Mouse (Mus musculus): Measurements from ENCODE around the gene Ablim1. TPM values are rescaled to one million over a fixed set of nuclear protein-coding genes. Genes with fewer than 3 reads are reported as not detected.

Ablim1 gene
- total RNA-seq, 2 experiments from 2014 or later = 10.0 to 12.6 TPM

DNA sequence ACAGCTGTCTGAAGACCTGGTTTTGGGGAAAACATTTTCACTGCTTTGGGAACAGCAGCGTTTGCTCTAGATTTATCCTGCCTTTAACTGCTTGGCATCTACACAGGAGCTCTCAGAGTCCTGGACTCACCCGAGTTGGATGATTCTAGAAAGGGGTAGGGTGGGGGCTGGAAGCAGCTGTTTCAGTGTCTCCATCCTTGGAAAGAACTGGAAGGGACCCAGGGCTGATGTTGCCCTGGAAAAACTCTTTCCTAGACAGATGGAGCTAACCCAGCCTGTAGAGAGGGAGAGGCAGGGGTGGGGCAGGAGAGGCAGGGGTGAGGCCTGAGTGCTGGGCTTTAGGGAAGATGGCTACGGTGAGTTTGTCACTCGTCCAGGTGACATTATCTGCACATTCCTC, 330.5 kb downstream of the Ablim1 start:
- ATAC-seq (replicated peaks; ENCODE audit: low FRiP score, poor library complexity, severe bottlenecking) = no peak

- ATAC-seq (replicated peaks; ENCODE audit: low FRiP score, poor library complexity, severe bottlenecking) = no peak
These were observed 331.0 kb downstream of the Ablim1 start for GRCm38 (mm10) chr19:56983757-56984156.

Other genes starting within 250 kb of the Ablim1 start
- gene Fam160b1, start 45.8 kb upstream of the Ablim1 start, total RNA-seq (2015; ENCODE audit: low replicate concordance) = 19.5 and 20.1 TPM in 2 replicates
- 8.5 and 15.5 TPM in 2 replicates for gene Fam160b1, start 45.8 kb upstream of the Ablim1 start, total RNA-seq (2017; ENCODE audit: low replicate concordance)
- gene Trub1, start 138.0 kb upstream of the Ablim1 start, total RNA-seq (2015; ENCODE audit: low replicate concordance) = not detected in 2 replicates
- 2.7 TPM in 1 of 2 replicates, not detected in the other for gene Trub1, start 138.0 kb upstream of the Ablim1 start, total RNA-seq (2017; ENCODE audit: low replicate concordance)